Mouse (Mus musculus) small intestine, adult 2 months (tissue): ENCODE results near the gene Sh2d1b1.

Source experiments
- CTCF ChIP-seq: fragments of 200-500 bp; IDR thresholded peaks from 2 replicates; pipeline ENCODE4 v1.5.1; 2012; ENCODE audit warnings: low read depth, mild to moderate bottlenecking, control low read depth, inconsistent platforms, low read length, moderate library complexity, mixed read lengths; ENCODE audit not compliant: insufficient replicate concordance, insufficient read length; ENCODE audit errors: extremely low read depth
- POLR2A ChIP-seq: fragments of 200-500 bp; IDR thresholded peaks from 2 replicates; pipeline ENCODE4 v1.6.1; 2012; ENCODE audit warnings: low read depth, mild to moderate bottlenecking, control low read depth, inconsistent platforms, low read length, moderate library complexity

- TF ChIP-seq CTCF (no peak), POLR2A (no peak)
Observed at GRCm38 (mm10) chr1:170245016-170245415, 32.1 kb upstream of the Sh2d1b1 start.
